Mouse (Mus musculus) liver, embryonic 11.5 days (tissue): ENCODE results near the gene Col4a1. TPM values are rescaled to one million over a fixed set of nuclear protein-coding genes. Genes with fewer than 3 reads are reported as not detected.

ENCODE experiments used
- ATAC-seq: fragments of 200-750 bp; cut with Nextera tagmentation; replicated peaks from 2 replicates; pipeline ENCODE4 v1.8.0; 2017; ENCODE audit warnings: moderate number of reproducible peaks, mild to moderate bottlenecking, moderate TSS enrichment, moderate library complexity; ENCODE audit not compliant: low FRiP score
- DNase-seq: peaks from one replicate; pipeline ENCODE4 v3.0.0-alpha.2; 2017; ENCODE audit warnings: low spot score
- H3K27ac ChIP-seq: fragments of 300-500 bp; sonication (generic); 2 replicates; pipeline ENCODE4 v1.5.1; 2014; ENCODE audit warnings: mild to moderate bottlenecking, low read depth, low read length, control low read depth
- H3K27me3 ChIP-seq: fragments of 300-500 bp; sonication (generic); replicated peaks from 2 replicates; pipeline ENCODE4 v1.6.1; 2014; ENCODE audit warnings: low read length, mixed read lengths; ENCODE audit not compliant: control insufficient read depth, insufficient read depth
- H3K36me3 ChIP-seq: fragments of 300-500 bp; sonication (generic); 2 replicates; pipeline ENCODE4 v1.6.1; 2014; ENCODE audit warnings: mild to moderate bottlenecking, low read length, moderate library complexity, mixed read lengths; ENCODE audit not compliant: control insufficient read depth, insufficient read depth
- H3K4me1 ChIP-seq: fragments of 300-500 bp; sonication (generic); replicated peaks from 2 replicates; pipeline ENCODE4 v1.6.1; 2014; ENCODE audit warnings: low read length, mixed read lengths; ENCODE audit not compliant: control insufficient read depth, insufficient read depth
- H3K4me2 ChIP-seq: fragments of 300-500 bp; sonication (generic); 2 replicates; pipeline ENCODE4 v1.6.1; 2014; ENCODE audit warnings: mild to moderate bottlenecking, control low read depth, moderate library complexity
- H3K4me3 ChIP-seq: fragments of 300-500 bp; sonication (generic); 2 replicates; pipeline ENCODE4 v1.5.1; 2014; ENCODE audit warnings: low read depth, low read length, control low read depth
- H3K9ac ChIP-seq: fragments of 300-500 bp; sonication (generic); 2 replicates; pipeline ENCODE4 v1.6.1; 2014; ENCODE audit warnings: low read depth, low read length, control low read depth
- H3K9me3 ChIP-seq: fragments of 300-500 bp; sonication (generic); 2 replicates; pipeline ENCODE4 v1.6.1; 2016; ENCODE audit warnings: low read length, inconsistent platforms, mixed read lengths; ENCODE audit not compliant: control insufficient read depth
- WGBS: fragments of 180-500 bp; shearing (Covaris S2); extraction: QIAGEN DNeasy Blood & Tissue Kit; methylation state at CpG from one replicate; pipeline ENCODE4 v1.1.7; 2014; 5-methylcytosine and 5-hydroxymethylcytosine counted together
- polyA plus RNA-seq: library from polyadenylated mRNA; unstranded; fragments of >200 nt; fragmentation: Nextera tagmentation; extraction: Ambion mirVana; gene quantifications from 2 replicates; pipeline ENCODE4 v1.2.1, GENCODE M21; 2014

Col4a1 gene
- polyA plus RNA-seq, 1 experiment from 2014 or later, result 40.8 TPM

GRCm38 (mm10) chr8:11322724-11323585 lies 10.3 kb upstream of the Col4a1 start:
- Histone ChIP-seq H3K9ac (no peak overlapping the region), H3K4me1 (no peaks in the 10 kb centered on the region; the same call in none of the 2 replicates), H3K27ac (no peak overlapping the region), H3K4me2 (no peak overlapping the region), H3K36me3 (no peaks in the 10 kb centered on the region), H3K27me3 (no peaks in the 10 kb centered on the region), H3K4me3 (no peak overlapping the region), H3K9me3 (no peaks in the 10 kb centered on the region)
- DNase-seq (no peak), ATAC-seq (peak; percentile 39; the same call in 1 of the 2 replicates)
- WGBS, result 55% methylated on average over 5 of the region's 5 CpGs

GRCm38 (mm10) chr8:11321841-11322240 lies 9.2 kb upstream of the Col4a1 start:
- DNase-seq (no peak), ATAC-seq (no peak)
- Histone ChIP-seq H3K4me2 (no peak overlapping the region), H3K4me1 (no peaks in the 10 kb centered on the region; the same call in 1 of the 2 replicates), H3K9me3 (no peaks in the 10 kb centered on the region), H3K36me3 (no peaks in the 10 kb centered on the region), H3K9ac (no peak overlapping the region), H3K27me3 (0 out of 2 replicates have a peak, but pooled peaks cover 3% of the 10 kb centered on the region), H3K4me3 (no peak overlapping the region), H3K27ac (no peak overlapping the region)
- 61% methylated on average over 7 of the region's 7 CpGs for WGBS

- no peak overlapping the region for H3K9ac ChIP-seq
- no peak for ATAC-seq
- no peak overlapping the region for H3K27ac ChIP-seq
- H3K27me3 ChIP-seq, result peaks cover 17% of the 10 kb centered on the region
- H3K4me1 ChIP-seq, result no peaks in the 10 kb centered on the region
- no peaks in the 10 kb centered on the region for H3K9me3 ChIP-seq
- no peak overlapping the region for H3K4me2 ChIP-seq
- 87% methylated on average over 11 of the region's 11 CpGs for WGBS
- no peak for DNase-seq
- no peak overlapping the region for H3K4me3 ChIP-seq
- H3K36me3 ChIP-seq, result no peaks in the 10 kb centered on the region
These were observed 6.8 kb upstream of the Col4a1 start for GRCm38 (mm10) chr8:11319405-11319804.

- no peak for ATAC-seq
- H3K4me2 ChIP-seq, result no peak overlapping the region
- H3K4me1 ChIP-seq, result no peaks in the 10 kb centered on the region; the same call in 1 of the 2 replicates
- WGBS, result 70% methylated on average over 6 of the region's 6 CpGs
- no peaks in the 10 kb centered on the region for H3K36me3 ChIP-seq
- peaks cover 49% of the 10 kb centered on the region for H3K27me3 ChIP-seq
- H3K27ac ChIP-seq, result no peak overlapping the region
- DNase-seq, result no peak
- H3K4me3 ChIP-seq, result no peak overlapping the region
- H3K9ac ChIP-seq, result no peak overlapping the region
- no peaks in the 10 kb centered on the region for H3K9me3 ChIP-seq
These were observed 3.5 kb upstream of the Col4a1 start for GRCm38 (mm10) chr8:11316118-11316517.

GRCm38 (mm10) chr8:11315179-11315943 lies 2.7 kb upstream of the Col4a1 start:
- Histone ChIP-seq H3K27me3 (peaks cover 55% of the 10 kb centered on the region), H3K4me3 (no peak overlapping the region), H3K9me3 (no peaks in the 10 kb centered on the region), H3K27ac (no peak overlapping the region), H3K9ac (no peak overlapping the region), H3K4me1 (no peaks in the 10 kb centered on the region; the same call in 1 of the 2 replicates), H3K4me2 (peak overlapping the region; percentile 13; the same call in 1 of the 2 replicates), H3K36me3 (no peaks in the 10 kb centered on the region)
- 76% methylated on average over 16 of the region's 16 CpGs for WGBS
- no peak for ATAC-seq
- DNase-seq, result no peak

GRCm38 (mm10) chr8:11314613-11315012 lies 2.0 kb upstream of the Col4a1 start:
- Histone ChIP-seq H3K27ac (no peak overlapping the region), H3K9me3 (no peaks in the 10 kb centered on the region), H3K36me3 (no peaks in the 10 kb centered on the region), H3K4me3 (no peak overlapping the region), H3K9ac (no peak overlapping the region), H3K4me1 (no peaks in the 10 kb centered on the region; the same call in 1 of the 2 replicates), H3K27me3 (peaks cover 57% of the 10 kb centered on the region), H3K4me2 (0 out of 2 replicates have a peak overlapping the region, but pooled peaks have one; percentile 12)
- 79% methylated on average over 8 of the region's 8 CpGs for WGBS
- DNase-seq, result no peak
- ATAC-seq, result no peak

- Histone ChIP-seq H3K9me3 (no peaks in the 10 kb centered on the region), H3K9ac (peak overlapping the region; percentile 48), H3K36me3 (no peaks in the 10 kb centered on the region), H3K4me3 (peak overlapping the region; percentile 60), H3K27ac (no peak overlapping the region), H3K27me3 (peaks cover 57% of the 10 kb centered on the region), H3K4me1 (no peaks in the 10 kb centered on the region; the same call in 1 of the 2 replicates), H3K4me2 (peak overlapping the region; percentile 72)
- ATAC-seq (no peak), DNase-seq (peak; percentile 40)
- 3% methylated on average over 45 of the region's 45 CpGs for WGBS
These were observed 818 bp upstream of the Col4a1 start for GRCm38 (mm10) chr8:11313176-11314111.
